Mouse (Mus musculus) heart, adult 11 months (tissue): Measurements from ENCODE around the gene Gna13.
"Not testable (repeated sequence)": the region's sequence is repeated elsewhere in the genome, so short reads cannot be mapped to it uniquely, and the experiment has no call there.

Experiments
- DNase-seq: peaks from one replicate; pipeline ENCODE4 v3.0.0; 2022

Gene Gna13

DNA sequence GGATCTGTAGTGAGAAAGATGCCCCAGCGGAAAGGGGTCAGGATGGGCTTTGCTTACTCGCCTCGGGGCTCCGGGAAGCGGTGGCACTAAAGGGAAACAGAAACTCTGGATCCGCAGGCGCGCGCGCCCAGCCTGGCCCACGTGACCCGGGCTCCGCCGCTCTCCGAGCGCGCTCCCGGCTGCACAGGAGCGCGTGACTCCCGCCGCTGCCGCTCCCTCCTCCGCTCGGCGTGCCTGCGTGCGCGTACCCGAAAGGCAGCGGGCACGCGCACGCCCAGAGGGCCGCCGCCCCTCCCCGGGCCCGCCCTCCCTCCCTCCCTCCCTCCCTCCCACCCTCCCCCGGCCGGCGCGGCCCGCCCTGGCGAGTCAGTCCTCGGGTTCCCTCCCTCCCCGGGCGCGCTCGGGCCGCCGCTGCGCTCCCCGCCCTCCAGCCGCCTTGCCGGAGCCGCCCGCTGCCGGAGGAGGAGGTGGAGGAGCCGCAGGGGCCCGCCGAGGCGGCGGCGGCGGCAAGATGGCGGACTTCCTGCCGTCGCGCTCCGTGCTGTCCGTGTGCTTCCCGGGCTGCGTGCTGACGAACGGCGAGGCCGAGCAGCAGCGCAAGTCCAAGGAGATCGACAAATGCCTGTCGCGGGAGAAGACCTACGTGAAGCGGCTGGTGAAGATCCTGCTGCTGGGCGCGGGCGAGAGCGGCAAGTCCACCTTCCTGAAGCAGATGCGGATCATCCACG, at the start of gene Gna13:
TSS of gene Gna13 (plus strand) at position 369 of the 728 bp plus-strand sequence.
- DNase-seq = peak; percentile 100

DNA sequence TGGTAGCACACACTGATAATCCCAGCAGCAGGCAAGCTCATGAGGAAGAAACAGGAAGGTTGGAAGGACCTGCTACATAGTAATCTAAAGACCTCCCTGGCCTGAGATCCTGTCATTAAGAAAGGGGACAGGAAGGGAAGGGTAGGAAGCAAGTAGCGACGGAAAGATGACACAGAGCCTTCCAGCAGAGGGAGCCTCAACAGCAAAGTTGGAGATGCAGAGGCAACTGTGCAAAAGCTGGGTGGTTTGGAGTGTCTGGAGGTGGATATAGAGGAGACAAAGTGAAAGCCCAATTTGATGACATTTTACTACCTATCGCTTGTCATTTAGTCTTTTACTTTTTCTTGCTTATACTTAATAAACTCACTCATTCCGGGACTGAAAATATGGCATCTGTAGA, 45.7 kb upstream of the Gna13 start:
- no peak for DNase-seq

DNA sequence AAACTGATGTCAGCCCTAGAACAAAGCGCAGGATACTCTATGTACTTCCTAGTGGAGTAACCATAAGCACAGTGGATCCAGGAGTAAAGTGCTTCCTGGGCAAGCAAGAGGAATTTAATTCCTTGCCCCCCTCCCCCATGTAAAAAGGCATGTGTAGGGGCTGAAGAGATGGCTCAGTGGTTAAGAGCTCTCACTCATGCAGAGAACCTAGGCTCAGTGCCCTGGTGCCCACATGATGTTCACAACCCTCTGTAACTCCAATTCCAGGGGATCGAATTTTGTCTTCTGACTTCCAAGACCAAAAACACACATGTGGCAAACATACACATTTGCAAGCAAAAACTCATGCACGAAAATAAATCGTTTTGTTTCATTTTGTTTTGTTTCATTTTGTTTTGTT, 43.2 kb upstream of the Gna13 start:
- no peak for DNase-seq

DNA sequence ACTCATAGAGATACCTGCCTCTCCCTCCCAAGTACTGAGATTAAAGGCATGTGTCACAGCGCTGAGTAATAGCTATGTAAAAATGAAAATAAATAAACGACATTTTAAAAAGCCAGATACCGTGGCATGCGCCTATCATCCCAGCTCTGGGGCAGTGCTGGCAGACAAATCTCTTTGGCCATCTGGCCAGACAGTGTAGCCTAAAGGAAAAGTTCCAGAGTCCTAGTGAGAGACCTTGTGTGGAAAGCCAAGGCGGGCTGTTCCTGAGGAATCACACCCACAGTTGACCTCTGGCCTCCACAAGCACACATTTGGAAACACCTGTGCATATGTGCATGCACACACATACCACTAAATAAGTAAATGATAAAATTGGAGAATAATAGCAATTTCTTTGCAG, 42.7 kb upstream of the Gna13 start:
- DNase-seq = no peak

DNA sequence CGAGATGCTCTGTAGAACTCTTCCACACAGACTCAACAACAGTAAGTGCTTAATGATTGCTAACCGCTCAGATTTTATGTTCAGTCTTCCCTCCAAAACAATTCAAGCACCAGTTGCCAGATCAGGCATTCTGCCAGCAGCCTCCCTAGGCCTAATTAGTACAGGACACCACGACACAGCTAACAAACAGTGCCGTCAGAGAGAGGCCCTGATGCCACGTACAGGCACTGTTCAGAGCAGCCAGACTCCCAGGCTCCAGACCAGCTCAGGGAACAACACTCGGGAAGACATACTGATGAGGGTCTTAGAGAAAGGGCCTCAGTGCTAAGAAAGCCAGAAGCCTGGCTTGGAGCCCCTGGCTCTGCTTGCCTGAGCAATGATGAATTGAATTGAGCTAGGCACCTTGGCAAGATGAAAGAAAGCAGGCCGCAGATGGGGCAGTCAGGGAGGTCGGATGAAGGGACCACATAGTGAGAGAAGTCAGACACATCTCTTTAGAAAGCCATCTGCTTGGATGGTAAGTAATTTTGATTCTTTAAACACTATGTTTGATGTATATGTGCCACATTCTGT, 42.2 kb upstream of the Gna13 start:
- no peak for DNase-seq

DNA sequence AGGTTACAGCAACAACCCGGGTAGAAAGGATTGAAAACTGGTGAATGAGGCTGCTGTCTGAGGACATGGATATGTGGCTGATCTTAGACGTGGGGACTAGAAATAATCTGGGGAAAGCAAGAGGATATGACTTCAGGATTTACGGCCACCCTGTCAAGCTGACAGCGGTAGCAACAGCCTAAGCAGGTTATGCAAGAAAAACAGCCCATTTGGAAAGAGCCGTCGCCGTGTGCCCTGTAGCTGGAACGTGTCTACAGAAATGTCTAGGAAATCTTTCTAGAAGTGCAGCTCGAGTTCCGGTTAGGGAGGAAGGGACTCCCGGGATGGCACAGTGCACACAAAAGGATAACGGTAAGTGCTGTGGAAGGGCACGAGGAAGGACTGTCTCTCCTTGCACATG, 36.4 kb upstream of the Gna13 start:
- no peak for DNase-seq

DNA sequence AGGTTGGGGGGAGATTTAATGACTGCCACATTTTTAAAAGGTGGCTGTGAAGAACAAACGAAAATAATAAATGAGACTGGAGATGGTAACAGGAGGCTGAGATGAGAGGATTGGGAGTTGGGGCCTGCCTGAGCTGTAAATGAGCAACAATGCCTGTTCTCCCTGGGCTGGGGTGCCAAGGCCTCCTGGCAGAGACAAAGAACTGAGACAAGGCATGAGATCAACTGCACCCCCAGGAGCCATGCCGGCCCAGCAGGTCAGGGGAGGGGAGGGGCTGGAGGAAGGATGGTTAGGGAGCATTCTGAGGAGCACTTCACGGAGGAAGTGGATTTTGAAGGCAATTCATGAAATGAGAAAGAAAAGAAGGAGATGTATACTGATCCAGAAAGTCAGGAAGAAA, 35.2 kb upstream of the Gna13 start:
- no peak for DNase-seq

DNA sequence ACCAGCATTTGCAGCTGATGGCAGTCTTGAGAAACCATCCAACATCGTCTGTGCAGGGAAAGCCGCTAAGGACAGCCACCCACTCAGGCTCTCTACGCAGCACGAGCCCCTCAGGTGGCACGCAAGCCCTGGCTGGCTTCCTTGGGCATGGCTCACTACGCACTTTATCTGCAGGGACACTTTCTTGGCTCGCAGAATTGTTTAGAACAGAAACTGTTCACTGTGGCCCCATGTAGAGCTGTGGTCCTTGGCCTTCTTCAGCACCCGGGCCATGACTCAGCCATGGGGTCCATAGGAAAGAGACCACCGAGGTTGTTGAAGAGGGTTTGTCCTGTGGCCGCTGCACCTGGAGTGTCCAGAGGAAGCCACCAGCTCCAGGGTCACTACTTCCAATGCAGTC, 34.7 kb upstream of the Gna13 start:
- DNase-seq = no peak

DNA sequence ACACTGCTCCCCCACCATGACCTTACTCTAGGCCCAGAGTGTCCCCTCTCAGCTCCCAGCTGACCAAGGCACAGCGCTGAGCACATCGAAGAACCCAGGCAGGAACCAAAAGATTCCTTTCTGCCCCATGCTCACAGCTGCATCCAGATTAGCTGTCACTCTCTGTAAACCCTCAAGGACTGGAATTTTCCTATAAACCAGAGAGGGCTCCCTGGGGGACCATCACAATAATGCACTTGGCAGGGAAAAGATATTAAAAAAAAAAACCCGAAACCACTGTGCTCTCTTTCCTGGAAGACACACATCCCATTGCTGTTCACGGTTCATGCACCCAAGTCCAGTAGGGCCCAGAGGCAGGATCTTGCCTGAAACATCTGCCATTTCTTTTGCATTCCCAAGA, 33.3 kb upstream of the Gna13 start:
- no peak for DNase-seq

DNA sequence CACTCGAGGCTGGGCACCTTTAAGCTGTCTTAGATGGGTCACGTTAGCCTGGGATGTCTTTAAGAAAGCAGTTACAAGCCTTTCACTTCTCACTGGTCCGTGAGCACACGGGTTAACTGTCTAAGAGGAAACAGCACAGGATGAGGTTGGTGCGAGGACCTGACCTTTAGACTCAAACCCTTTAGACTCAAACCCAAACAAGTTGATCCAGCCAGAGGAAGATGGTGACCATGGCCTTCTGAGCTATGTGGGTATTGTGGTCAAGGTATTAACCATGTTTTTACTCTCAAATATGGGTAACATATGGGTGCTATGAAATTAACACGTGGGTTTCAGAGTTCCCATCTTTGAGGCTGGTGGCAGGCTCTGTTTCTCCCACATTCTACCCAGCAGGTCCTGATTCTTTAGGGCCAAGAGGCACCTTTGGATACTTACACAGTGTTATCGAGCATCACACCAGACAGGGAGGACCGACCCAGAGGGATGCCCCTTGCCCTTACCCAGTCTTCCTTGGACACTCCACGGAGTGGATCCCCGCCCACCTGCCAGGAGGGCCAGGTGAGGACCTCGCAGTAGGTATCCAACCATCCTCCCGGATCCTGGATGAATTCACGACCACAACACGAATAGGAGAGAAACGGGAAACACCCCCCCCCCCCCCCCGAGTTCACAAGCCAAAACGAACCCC, 31.8 kb upstream of the Gna13 start:
- DNase-seq = no peak

DNA sequence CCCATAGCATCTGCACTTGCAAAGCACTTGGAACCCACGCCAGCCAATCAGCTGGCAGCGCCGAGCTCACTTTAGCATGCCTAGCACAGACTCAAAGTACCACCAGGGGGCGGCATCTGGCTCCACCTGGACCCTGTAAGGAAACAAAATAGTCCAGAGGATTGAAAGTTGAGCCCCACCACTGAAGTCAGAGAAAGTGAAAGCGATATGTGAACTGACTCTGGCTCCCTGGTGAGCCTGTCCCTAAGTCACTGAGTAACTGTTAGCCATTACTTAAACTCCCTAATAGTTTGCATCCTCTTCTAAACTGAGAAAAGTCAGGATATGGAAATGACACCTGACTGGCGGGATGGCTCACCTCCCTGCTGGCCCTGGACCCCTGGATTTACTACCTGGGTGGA, 31.2 kb upstream of the Gna13 start:
- DNase-seq = peak; percentile 99

DNA sequence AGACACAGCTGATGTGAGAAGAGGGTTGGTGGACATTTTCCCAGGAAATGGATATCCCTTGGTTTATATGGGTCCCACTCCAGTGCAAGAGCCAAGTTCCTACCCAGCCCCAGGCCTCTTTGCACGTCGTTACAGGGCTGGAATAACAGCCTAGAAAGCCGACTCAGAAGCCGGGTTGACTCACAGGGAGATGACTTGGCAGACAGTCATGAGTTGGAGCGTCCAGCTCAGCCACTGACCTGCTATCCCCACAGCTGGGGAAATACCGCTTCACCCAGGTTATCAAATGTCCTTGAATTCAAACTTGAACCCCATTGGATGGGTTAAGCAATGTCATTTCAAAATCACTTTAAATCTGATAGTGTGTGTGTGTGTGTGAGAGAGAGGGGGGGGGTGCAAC, 29.9 kb upstream of the Gna13 start:
- peak; percentile 94 for DNase-seq

DNA sequence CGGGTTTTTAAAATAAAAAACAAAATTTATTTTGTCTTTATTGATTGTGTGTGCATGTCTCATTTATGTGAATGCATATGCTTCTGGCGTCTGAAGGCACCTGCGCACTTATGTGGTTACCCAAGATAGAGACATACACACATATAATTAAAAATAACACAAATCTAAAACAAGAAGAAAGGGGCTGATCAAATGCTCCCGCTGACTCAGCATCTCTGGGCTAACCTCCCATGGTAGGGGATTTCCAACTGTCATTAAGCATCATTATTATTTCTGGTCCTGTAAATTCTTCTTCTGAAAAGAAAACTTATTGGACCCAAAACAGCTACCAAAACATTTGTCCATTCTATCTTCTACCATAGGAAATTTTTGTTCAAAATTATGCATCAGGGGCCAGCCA, 27.9 kb upstream of the Gna13 start:
- no peak for DNase-seq

DNA sequence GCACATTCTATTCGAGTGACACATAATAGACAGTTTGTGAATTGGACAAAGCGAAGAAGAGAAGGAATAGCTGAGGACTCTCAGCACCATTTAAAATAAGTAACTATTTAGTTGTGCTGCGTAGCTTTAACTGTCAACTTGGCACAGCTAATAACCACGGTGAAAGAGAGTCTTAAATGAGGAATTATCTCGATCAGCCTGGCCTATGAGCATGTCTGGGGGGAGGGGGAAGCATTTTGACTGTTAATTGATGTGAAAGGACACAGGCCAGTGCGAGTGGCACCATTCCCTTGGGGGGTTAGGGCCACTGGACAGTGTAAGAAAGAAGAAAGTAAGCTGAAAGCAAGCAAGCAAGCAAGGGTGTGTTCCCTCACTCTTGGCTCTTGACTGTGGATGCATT, 26.7 kb upstream of the Gna13 start:
- no peak for DNase-seq

DNA sequence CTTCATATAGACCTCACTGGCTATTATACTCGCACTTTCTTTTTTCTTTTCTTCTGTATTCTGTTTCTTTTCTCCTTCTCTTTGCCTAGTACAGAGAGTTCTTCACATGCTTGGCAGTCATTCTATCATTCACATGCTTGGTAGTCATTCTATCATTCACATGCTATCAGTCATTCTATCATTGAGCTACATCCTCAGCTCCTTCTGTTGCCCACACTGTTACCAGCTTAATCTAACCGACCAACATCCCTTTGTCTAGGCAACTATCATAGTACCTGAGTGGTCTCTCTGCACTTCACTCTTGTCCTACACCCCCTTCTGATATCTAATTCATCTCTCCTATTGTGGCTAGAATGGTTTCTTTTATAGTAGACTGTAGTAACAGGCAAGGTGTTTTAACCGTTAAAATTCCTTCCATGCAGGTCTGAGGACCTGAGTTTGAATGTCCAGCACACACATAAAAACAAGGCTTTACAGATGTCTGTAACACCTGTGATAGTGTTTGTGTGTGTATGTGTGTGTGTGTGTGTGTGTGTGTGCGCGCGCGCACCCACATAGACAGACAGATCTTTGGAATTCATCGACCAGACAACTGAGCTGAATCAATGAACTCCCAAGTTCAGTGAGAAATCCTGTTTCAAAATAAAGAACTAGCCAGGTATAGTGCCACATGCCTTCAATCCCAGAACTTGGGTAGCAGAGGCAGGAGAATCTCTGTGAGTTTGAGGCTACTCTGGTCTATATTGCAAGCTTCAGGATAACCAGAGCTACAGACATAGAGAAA, 23.3 kb upstream of the Gna13 start:
- DNase-seq = peak; percentile 15

DNA sequence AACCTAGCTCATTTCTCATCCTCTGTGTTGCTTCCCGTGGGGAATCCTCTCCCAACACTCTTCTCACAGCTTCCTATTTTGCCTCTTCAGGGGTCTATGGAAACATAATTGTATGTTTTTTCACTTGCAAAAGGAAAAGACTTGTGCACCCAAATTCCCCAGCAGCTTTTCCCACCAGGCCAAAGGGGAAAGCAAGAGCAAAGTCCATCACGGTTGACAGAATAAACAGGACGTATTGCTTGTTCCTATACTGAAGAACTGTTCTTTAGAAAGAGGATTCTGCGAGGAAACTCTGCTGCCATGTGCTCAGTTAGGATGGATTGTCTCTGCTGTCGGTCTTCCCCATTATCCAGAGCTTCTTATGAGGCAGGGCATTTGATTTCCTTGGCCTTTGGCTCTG, 22.1 kb upstream of the Gna13 start:
- no peak for DNase-seq

DNA sequence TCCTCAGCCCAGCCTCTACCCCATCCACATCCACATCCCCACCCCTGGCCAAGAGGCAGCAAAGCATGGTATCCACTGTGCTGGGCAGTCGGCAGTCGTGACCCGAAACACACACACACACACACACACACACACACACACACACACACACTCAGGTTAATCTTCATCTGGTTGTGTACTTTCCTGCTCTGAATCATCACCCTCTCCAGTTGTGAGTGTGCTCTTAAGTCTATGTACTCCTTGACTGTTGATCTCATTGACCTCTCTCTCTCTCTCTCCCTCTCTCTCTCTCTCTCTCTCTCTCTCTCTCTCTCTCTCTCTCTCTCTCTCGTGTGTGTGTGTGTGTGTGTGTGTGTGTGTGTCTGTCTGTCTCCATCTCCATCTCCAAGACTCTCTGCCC, 20.0 kb upstream of the Gna13 start:
- DNase-seq = not testable (repeated sequence)

DNA sequence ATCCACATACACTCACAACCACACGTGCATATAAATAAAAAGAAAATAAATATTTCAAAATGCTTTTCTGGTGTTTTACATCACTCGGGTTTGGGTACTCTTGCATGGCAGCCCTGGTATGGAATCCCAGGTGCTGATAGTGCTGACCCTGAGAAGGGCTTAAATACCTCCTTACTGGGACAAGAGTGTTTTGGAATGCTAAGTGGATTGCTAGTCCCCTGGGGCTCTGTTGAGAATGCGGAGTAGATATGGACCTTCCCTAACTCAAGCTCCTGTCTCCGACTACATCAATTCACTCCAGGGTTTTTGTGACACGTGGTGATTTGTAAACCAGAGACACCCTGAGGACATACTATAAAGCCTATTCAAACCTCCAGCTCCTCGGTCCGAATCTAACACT, 19.1 kb upstream of the Gna13 start:
- DNase-seq = no peak

DNA sequence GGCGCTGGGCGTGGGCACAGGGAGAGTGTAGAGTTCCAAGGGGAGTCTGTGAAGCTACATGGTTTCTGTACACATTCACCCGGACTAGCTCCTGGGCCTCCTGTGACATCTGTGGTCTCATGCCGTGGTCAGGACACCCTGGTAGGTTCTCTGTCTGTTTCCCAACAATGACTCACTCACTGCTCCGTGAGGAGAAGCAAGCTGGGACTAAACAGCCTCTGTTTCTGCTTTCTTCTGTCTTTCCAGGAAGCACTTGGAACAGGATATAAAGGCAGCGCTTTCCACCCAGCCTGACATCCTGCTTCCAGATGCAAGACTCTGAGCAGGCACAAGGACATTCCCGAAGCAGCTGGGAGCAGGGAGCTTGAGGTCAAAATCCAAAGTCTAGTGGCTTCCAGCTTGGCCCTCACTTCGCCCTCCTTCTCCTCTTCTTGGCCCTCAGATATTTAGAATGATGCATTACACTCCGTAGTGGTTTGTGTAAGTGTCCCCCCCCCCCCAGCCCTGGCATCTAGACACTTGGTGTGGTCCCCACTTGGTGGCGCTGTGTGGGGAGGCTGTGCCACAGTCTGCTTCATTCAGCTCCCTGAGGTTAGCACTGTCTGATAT, 18.5 kb upstream of the Gna13 start:
- DNase-seq = peak; percentile 96

DNA sequence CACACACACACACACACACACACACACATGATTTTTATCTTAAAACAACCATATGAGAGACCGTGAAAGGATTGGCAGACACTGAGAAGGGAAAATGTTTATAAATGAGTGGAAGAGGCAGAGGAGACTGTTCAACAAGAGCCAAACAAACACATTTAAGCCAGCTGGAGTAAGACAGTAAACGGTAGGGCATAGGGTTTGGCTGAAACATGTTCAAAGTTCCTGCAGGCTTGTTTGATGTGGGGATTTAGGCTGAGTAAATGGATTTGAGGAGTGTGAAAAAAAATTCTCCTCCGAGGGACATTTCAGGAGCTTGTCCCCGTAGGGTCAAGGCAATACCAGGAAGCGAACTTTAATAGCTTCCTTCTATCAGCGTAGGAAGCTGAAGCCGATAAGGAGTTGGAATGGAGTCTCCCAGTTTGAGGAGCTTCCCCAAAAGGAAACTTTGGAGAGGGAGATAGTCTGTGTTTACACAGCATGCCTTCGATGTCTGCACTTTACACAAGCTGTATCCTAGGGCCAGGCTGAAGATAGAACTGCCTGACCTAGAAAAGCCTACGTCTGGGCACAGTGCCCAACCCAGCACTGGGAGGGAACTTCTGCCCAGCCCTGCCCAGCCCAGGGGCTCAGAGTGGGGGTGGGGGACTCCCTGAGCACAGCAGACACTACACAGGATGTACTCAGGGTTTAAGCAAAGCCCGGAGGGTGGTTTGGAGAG, 15.2 kb upstream of the Gna13 start:
- peak; percentile 99 for DNase-seq

DNA sequence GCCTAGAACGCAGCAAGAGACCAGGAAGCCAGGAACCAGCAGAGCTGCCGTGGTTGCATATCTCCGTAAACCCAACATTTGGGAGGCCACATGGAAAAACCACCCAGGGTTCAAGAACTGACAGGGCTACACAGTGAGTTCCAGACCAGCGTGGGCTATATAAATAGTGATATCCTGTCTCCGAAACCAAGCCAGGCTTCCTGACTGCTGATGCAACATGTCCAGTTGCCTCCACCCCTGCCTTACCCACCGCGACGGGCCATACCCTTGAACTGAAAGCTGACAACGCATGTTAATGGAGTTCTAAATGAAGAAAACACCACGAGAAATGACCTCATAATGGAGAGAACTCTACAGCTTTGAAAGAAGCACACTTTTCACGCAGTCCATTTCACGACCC, 14.2 kb upstream of the Gna13 start:
- no peak for DNase-seq

DNA sequence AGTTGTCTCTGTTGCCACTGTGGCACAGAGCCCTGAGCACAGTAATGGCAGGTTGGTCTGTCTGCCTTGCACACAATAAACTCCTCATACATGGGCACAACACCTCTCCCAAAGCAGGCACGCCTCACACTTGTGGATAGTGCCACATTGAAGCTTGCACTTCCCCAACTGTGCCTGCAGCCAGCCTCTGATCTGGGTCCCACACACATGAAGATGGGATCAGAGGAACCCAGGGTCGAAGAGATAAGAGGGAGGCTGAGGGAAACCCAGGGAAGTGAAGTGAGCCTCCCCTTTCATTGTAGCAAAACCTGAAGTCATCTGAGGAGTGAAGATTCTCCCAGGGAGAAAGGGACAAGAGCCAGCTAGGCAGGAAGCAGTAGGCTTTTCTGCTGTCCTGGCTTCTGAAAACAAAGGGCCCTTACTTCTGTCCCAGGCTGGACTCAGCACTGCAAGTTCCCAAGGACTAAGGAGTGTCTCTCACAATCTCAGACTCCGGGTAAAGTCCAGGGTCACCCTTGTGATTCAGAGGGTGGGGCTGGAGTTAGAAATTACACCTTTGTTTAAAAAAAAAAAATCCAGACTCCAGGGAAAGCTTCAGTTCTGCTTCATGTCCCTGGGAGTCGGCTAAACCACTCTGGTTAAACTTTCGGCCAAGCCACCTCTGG, 12.8 kb upstream of the Gna13 start:
- DNase-seq = no peak
